Mouse (Mus musculus): ENCODE measurements around the gene Heatr6. TPM values are rescaled to one million over a fixed set of nuclear protein-coding genes. Genes with fewer than 3 reads are reported as not detected.
A peak's percentile ranks its signal among the peaks of the same experiment; 100 is the strongest.

Heatr6 gene
- polyA plus RNA-seq, 1 experiment = 13.1 TPM

GRCm38 (mm10) chr11:83785366-83785765, 31.9 kb downstream of the Heatr6 start:
- Histone ChIP-seq H3K4me1 (ENCODE audit: control insufficient read depth, insufficient read depth, low read length) (peaks cover 2% of the 10 kb centered on the region; the same call in 1 of the 2 replicates), H3K4me3 (replicated peaks; ENCODE audit: control insufficient read depth, low read depth, low read length) (no peak overlapping the region), H3K27ac (ENCODE audit: control insufficient read depth, insufficient read depth, low read depth, low read length, poor library complexity) (no peak overlapping the region)
- TF ChIP-seq POLR2A (IDR thresholded peaks at IDR 0.05; ENCODE audit: borderline replicate concordance, control insufficient read depth, low read depth, low read length) (no peak), CTCF (IDR thresholded peaks at IDR 0.05; ENCODE audit: control insufficient read depth, insufficient read depth, low read length) (peak; percentile 53)
- 6% methylated on average over 2 of the region's 2 CpGs for WGBS

GRCm38 (mm10) chr11:83786835-83787234, 33.3 kb downstream of the Heatr6 start:
- no peak for TF ChIP-seq CTCF (IDR thresholded peaks at IDR 0.05; ENCODE audit: control insufficient read depth, insufficient read depth, low read length)
- no peak for TF ChIP-seq POLR2A (IDR thresholded peaks at IDR 0.05; ENCODE audit: borderline replicate concordance, control insufficient read depth, low read depth, low read length)
- 59% methylated on average over 4 of the region's 4 CpGs for WGBS
- H3K4me1 ChIP-seq (ENCODE audit: control insufficient read depth, insufficient read depth, low read length) = peaks cover 2% of the 10 kb centered on the region; the same call in 1 of the 2 replicates
- no peak overlapping the region for H3K4me3 ChIP-seq (replicated peaks; ENCODE audit: control insufficient read depth, low read depth, low read length)
- H3K27ac ChIP-seq (ENCODE audit: control insufficient read depth, insufficient read depth, low read depth, low read length, poor library complexity) = no peak overlapping the region

- TF ChIP-seq POLR2A (IDR thresholded peaks at IDR 0.05; ENCODE audit: borderline replicate concordance, control insufficient read depth, low read depth, low read length) = no peak
- peak; percentile 31; the same call in 1 of the 2 replicates for TF ChIP-seq CTCF (IDR thresholded peaks at IDR 0.05; ENCODE audit: control insufficient read depth, insufficient read depth, low read length)
- H3K4me1 ChIP-seq (ENCODE audit: control insufficient read depth, insufficient read depth, low read length) = peaks cover 2% of the 10 kb centered on the region; the same call in 1 of the 2 replicates
- no peak overlapping the region for H3K27ac ChIP-seq (ENCODE audit: control insufficient read depth, insufficient read depth, low read depth, low read length, poor library complexity)
- no peak overlapping the region for H3K4me3 ChIP-seq (replicated peaks; ENCODE audit: control insufficient read depth, low read depth, low read length)
- WGBS = 75% methylated on average over 15 of the region's 15 CpGs
Observed at GRCm38 (mm10) chr11:83787401-83788021, 34.0 kb downstream of the Heatr6 start.

- peaks cover 2% of the 10 kb centered on the region; the same call in 1 of the 2 replicates for H3K4me1 ChIP-seq (ENCODE audit: control insufficient read depth, insufficient read depth, low read length)
- TF ChIP-seq POLR2A (IDR thresholded peaks at IDR 0.05; ENCODE audit: borderline replicate concordance, control insufficient read depth, low read depth, low read length) (no peak), CTCF (IDR thresholded peaks at IDR 0.05; ENCODE audit: control insufficient read depth, insufficient read depth, low read length) (no peak)
- 81% methylated on average over 8 of the region's 8 CpGs for WGBS
- H3K27ac ChIP-seq (ENCODE audit: control insufficient read depth, insufficient read depth, low read depth, low read length, poor library complexity) = no peak overlapping the region
- H3K4me3 ChIP-seq (replicated peaks; ENCODE audit: control insufficient read depth, low read depth, low read length) = no peak overlapping the region
Observed at GRCm38 (mm10) chr11:83788331-83788730, 34.8 kb downstream of the Heatr6 start.

GRCm38 (mm10) chr11:83789259-83789658, 35.8 kb downstream of the Heatr6 start:
- TF ChIP-seq POLR2A (IDR thresholded peaks at IDR 0.05; ENCODE audit: borderline replicate concordance, control insufficient read depth, low read depth, low read length) (no peak), CTCF (IDR thresholded peaks at IDR 0.05; ENCODE audit: control insufficient read depth, insufficient read depth, low read length) (no peak)
- peak overlapping the region; percentile 62; the same call in 1 of the 2 replicates for H3K27ac ChIP-seq (ENCODE audit: control insufficient read depth, insufficient read depth, low read depth, low read length, poor library complexity)
- 10% methylated on average over 13 of the region's 13 CpGs for WGBS
- no peaks in the 10 kb centered on the region; the same call in 1 of the 2 replicates for H3K4me1 ChIP-seq (ENCODE audit: control insufficient read depth, insufficient read depth, low read length)
- H3K4me3 ChIP-seq (replicated peaks; ENCODE audit: control insufficient read depth, low read depth, low read length) = no peak overlapping the region

GRCm38 (mm10) chr11:83791133-83791532, 37.6 kb downstream of the Heatr6 start:
- Histone ChIP-seq H3K27ac (ENCODE audit: control insufficient read depth, insufficient read depth, low read depth, low read length, poor library complexity) (no peak overlapping the region), H3K4me3 (replicated peaks; ENCODE audit: control insufficient read depth, low read depth, low read length) (no peak overlapping the region)
- WGBS = 71% methylated on average over 4 of the region's 4 CpGs

GRCm38 (mm10) chr11:83792316-83792914, 38.9 kb downstream of the Heatr6 start:
- WGBS = 64% methylated on average over 12 of the region's 12 CpGs
- Histone ChIP-seq H3K4me3 (replicated peaks; ENCODE audit: control insufficient read depth, low read depth, low read length) (no peak overlapping the region), H3K4me1 (ENCODE audit: control insufficient read depth, insufficient read depth, low read length) (no peaks in the 10 kb centered on the region; the same call in 1 of the 2 replicates), H3K27ac (ENCODE audit: control insufficient read depth, insufficient read depth, low read depth, low read length, poor library complexity) (peak overlapping the region; percentile 43; the same call in 1 of the 2 replicates)
- TF ChIP-seq CTCF (IDR thresholded peaks at IDR 0.05; ENCODE audit: control insufficient read depth, insufficient read depth, low read length) = no peak
- TF ChIP-seq POLR2A (IDR thresholded peaks at IDR 0.05; ENCODE audit: borderline replicate concordance, control insufficient read depth, low read depth, low read length) = no peak

More at GRCm38 (mm10) chr11:83791133-83791532, 37.6 kb downstream of the Heatr6 start:
- no peaks in the 10 kb centered on the region; the same call in 1 of the 2 replicates for H3K4me1 ChIP-seq (ENCODE audit: control insufficient read depth, insufficient read depth, low read length)
- TF ChIP-seq CTCF (IDR thresholded peaks at IDR 0.05; ENCODE audit: control insufficient read depth, insufficient read depth, low read length) = no peak
- no peak for TF ChIP-seq POLR2A (IDR thresholded peaks at IDR 0.05; ENCODE audit: borderline replicate concordance, control insufficient read depth, low read depth, low read length)

- Histone ChIP-seq H3K27ac (ENCODE audit: control insufficient read depth, insufficient read depth, low read depth, low read length, poor library complexity) (no peak overlapping the region), H3K4me3 (replicated peaks; ENCODE audit: control insufficient read depth, low read depth, low read length) (no peak overlapping the region), H3K4me1 (ENCODE audit: control insufficient read depth, insufficient read depth, low read length) (no peaks in the 10 kb centered on the region; the same call in 1 of the 2 replicates)
- WGBS = 83% methylated on average over 14 of the region's 14 CpGs
- TF ChIP-seq POLR2A (IDR thresholded peaks at IDR 0.05; ENCODE audit: borderline replicate concordance, control insufficient read depth, low read depth, low read length) (no peak), CTCF (IDR thresholded peaks at IDR 0.05; ENCODE audit: control insufficient read depth, insufficient read depth, low read length) (no peak)
Observed at GRCm38 (mm10) chr11:83793264-83793663, 39.8 kb downstream of the Heatr6 start.

Data from bone marrow, adult 2 months (tissue).